8 mouse cellular contexts compared by ENCODE assay signal in the genomic region with DNA sequence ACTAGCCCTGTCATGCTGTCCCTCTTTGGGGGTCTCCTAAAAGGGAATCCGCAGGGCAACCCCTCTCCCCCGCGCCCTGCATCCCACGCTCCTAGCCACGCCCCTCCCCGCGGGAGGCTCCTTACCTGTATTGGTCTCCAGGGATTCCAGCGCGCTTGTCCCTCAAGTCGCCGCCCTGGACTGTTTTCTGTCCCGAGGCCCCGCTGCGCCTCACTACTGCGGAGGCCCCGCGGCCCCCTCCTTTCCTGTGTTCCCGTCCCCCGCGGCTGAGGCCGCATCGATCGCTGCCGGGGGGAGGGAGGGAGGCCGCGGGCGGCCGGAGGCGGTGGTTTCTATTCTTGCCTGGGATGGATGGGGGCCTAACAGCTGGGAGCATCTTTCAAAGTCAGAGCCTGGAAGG. TPM values are rescaled to one million over a fixed set of nuclear protein-coding genes. Genes with fewer than 3 reads are reported as not detected.
DNase-seq lines count a peak whose midpoint lies in the region; ATAC-seq and TF ChIP-seq lines count a peak whose summit lies in the region.

Gene Kcns1 (minus strand): TSS at position 212 of the 400 bp plus-strand sequence.

- intact Hi-C loops in heart, postnatal 25 days (cut with DNase I), result no loop called here

- H3K27me3 ChIP-seq in heart, embryonic 12.5 days (replicated peaks), result peaks cover 61% of the 10 kb centered on the region
- peaks cover 76% of the 10 kb centered on the region for H3K27me3 ChIP-seq in E14TG2a.4 (ENCODE audit: insufficient read depth, low read length)
- peaks cover 49% of the 10 kb centered on the region for H3K27me3 ChIP-seq in forebrain, postnatal 0 days (ENCODE audit: insufficient read depth, low read length)
- peaks cover 76% of the 10 kb centered on the region for H3K27me3 ChIP-seq in liver, embryonic 15.5 days

- no peak for TF ChIP-seq CTCF in E14TG2a.4 (conservative IDR thresholded peaks at IDR 0.05; ENCODE audit: low read length)
- no peak for TF ChIP-seq CTCF in forebrain, postnatal 0 days (IDR thresholded peaks at IDR 0.05; ENCODE audit: low read depth)

- peak within 1 kb of the TSS; percentile 44 for H3K4me3 ChIP-seq in heart, embryonic 12.5 days
- peak within 1 kb of the TSS; percentile 66 for H3K4me3 ChIP-seq in E14TG2a.4 (replicated peaks; ENCODE audit: low read length)
- peak within 1 kb of the TSS; percentile 31 for H3K4me3 ChIP-seq in forebrain, postnatal 0 days (ENCODE audit: low read depth, low read length)
- H3K4me3 ChIP-seq in liver, embryonic 15.5 days (replicated peaks), result peak within 1 kb of the TSS; percentile 22; the same call in 1 of the 2 replicates

- H3K9me3 ChIP-seq in heart, embryonic 12.5 days (replicated peaks), result peaks cover 10% of the 10 kb centered on the region; the same call in 1 of the 2 replicates
- no peaks in the 10 kb centered on the region for H3K9me3 ChIP-seq in E14TG2a.4 (ENCODE audit: low read length)
- H3K9me3 ChIP-seq in forebrain, postnatal 0 days (ENCODE audit: low read length), result no peaks in the 10 kb centered on the region
- no peaks in the 10 kb centered on the region for H3K9me3 ChIP-seq in liver, embryonic 15.5 days (replicated peaks)

- under 1% methylated on average over 21 of the region's 29 CpGs for WGBS in heart, embryonic 12.5 days
- 4% methylated on average over 24 of the region's 29 CpGs for WGBS in forebrain, postnatal 0 days
- WGBS in liver, embryonic 15.5 days (ENCODE audit: insufficient replicate concordance), result 2% methylated on average over 29 of the region's 29 CpGs

- H3K4me2 ChIP-seq in heart, embryonic 12.5 days, result peak within 1 kb of the TSS; percentile 77
- H3K4me2 ChIP-seq in forebrain, postnatal 0 days (ENCODE audit: low read depth), result peak within 1 kb of the TSS; percentile 61
- peak within 1 kb of the TSS; percentile 35 for H3K4me2 ChIP-seq in liver, embryonic 15.5 days

- H3K36me3 ChIP-seq in heart, embryonic 12.5 days, result no peaks in the 10 kb centered on the region
- no peaks in the 10 kb centered on the region for H3K36me3 ChIP-seq in E14TG2a.4 (ENCODE audit: insufficient read depth, low read length)
- no peaks in the 10 kb centered on the region for H3K36me3 ChIP-seq in forebrain, postnatal 0 days (ENCODE audit: insufficient read depth)
- no peaks in the 10 kb centered on the region for H3K36me3 ChIP-seq in liver, embryonic 15.5 days (replicated peaks)

- H3K27ac ChIP-seq in heart, embryonic 12.5 days (ENCODE audit: poor library complexity, severe bottlenecking), result no peak within 1 kb of the TSS
- no peak within 1 kb of the TSS for H3K27ac ChIP-seq in forebrain, postnatal 0 days (ENCODE audit: low read depth, low read length)
- H3K27ac ChIP-seq in liver, embryonic 15.5 days (replicated peaks), result no peak within 1 kb of the TSS

- no peak for DNase-seq in heart, postnatal 25 days (ENCODE audit: low spot score)
- DNase-seq in forebrain, postnatal 0 days, result no peak
- no peak for DNase-seq in thymus, postnatal 14 days
- no peak for DNase-seq in ovary, postnatal 14 days (ENCODE audit: low spot score)
- no peak for DNase-seq in spleen, adult 18-20 months

- no peak for ATAC-seq in heart, embryonic 12.5 days (ENCODE audit: insufficient number of reproducible peaks, low FRiP score)
- no peak for ATAC-seq in forebrain, postnatal 0 days
- no peak for ATAC-seq in liver, embryonic 15.5 days (ENCODE audit: insufficient read depth)

- H3K9ac ChIP-seq in heart, embryonic 12.5 days, result peak within 1 kb of the TSS; percentile 53
- H3K9ac ChIP-seq in forebrain, postnatal 0 days, result peak within 1 kb of the TSS; percentile 39; the same call in 1 of the 2 replicates
- no peak within 1 kb of the TSS for H3K9ac ChIP-seq in liver, embryonic 15.5 days

- peaks cover 37% of the 10 kb centered on the region for H3K4me1 ChIP-seq in heart, embryonic 12.5 days (replicated peaks)
- peaks cover 16% of the 10 kb centered on the region for H3K4me1 ChIP-seq in E14TG2a.4 (replicated peaks; ENCODE audit: low read depth, low read length)
- H3K4me1 ChIP-seq in forebrain, postnatal 0 days (ENCODE audit: insufficient read depth), result peaks cover 9% of the 10 kb centered on the region; the same call in 1 of the 2 replicates
- H3K4me1 ChIP-seq in liver, embryonic 15.5 days (replicated peaks), result peaks cover 7% of the 10 kb centered on the region; the same call in 1 of the 2 replicates

RNA-seq across cellular contexts. Expression of gene Kcns1, which starts in this region (rescaled TPM):
- polyA plus RNA-seq in heart, embryonic 12.5 days (2016; fragmentation: Nextera tagmentation; extraction: Ambion mirVana), result 0.15 and 0.18 TPM in 2 replicates
- total RNA-seq in heart, postnatal 25 days (2021), result not detected
- 12.8 and 15.4 TPM in 2 replicates for total RNA-seq in forebrain, postnatal 0 days (2014; rRNA removed)
- polyA plus RNA-seq in forebrain, postnatal 0 days (2015; fragmentation: Nextera tagmentation; extraction: Ambion mirVana), result 2.4 and 3.5 TPM in 2 replicates
- not detected in 2 replicates for polyA plus RNA-seq in liver, embryonic 15.5 days (2015; fragmentation: Nextera tagmentation; extraction: Ambion mirVana)

Comparison
In these comparisons a context has a peak if more than half of its experiments do, and no peak if none do; other contexts are left out.
1. RNA of gene Kcns1 (total RNA-seq): 12.8 to 15.4 TPM in forebrain, postnatal 0 days; not detected in heart, postnatal 25 days; every median in the first group is over 10 times any median in the second.
2. Peak in every context shown above with its lines, with median percentiles within 50 percentile points of each other: H3K4me2 ChIP-seq and H3K4me3 ChIP-seq.